Mouse (Mus musculus) intestine, postnatal 0 days (tissue): ENCODE results near the gene Ttll5. TPM values are rescaled to one million over a fixed set of nuclear protein-coding genes. Genes with fewer than 3 reads are reported as not detected.
A peak's percentile ranks its signal among the peaks of the same experiment; 100 is the strongest.

ENCODE experiments used
- ATAC-seq: fragments of 200-750 bp; cut with Nextera tagmentation; 2 replicates; pipeline ENCODE4 v1.8.0; 2017; ENCODE audit warnings: mild to moderate bottlenecking, moderate TSS enrichment, moderate library complexity
- H3K27ac ChIP-seq: fragments of 300-500 bp; sonication (generic); 2 replicates; pipeline ENCODE4 v1.5.1; 2014; ENCODE audit warnings: mild to moderate bottlenecking, low read depth, low read length, moderate library complexity
- H3K27me3 ChIP-seq: fragments of 300-500 bp; sonication (generic); replicated peaks from 2 replicates; pipeline ENCODE4 v1.6.1; 2014; ENCODE audit warnings: low read length, mixed read lengths; ENCODE audit not compliant: control insufficient read depth, insufficient read depth
- H3K36me3 ChIP-seq: fragments of 300-500 bp; sonication (generic); 2 replicates; pipeline ENCODE4 v1.6.1; 2014; ENCODE audit warnings: mild to moderate bottlenecking, moderate library complexity; ENCODE audit not compliant: control insufficient read depth, insufficient read depth
- H3K4me1 ChIP-seq: fragments of 300-500 bp; sonication (generic); replicated peaks from 2 replicates; pipeline ENCODE4 v1.6.1; 2014; ENCODE audit warnings: antibody characterized with exemption, low read length, mixed read lengths; ENCODE audit not compliant: control insufficient read depth, insufficient read depth
- H3K4me2 ChIP-seq: fragments of 300-500 bp; sonication (generic); replicated peaks from 2 replicates; pipeline ENCODE4 v1.6.1; 2014; ENCODE audit warnings: low read depth, mild to moderate bottlenecking, moderate library complexity
- H3K4me3 ChIP-seq: fragments of 300-500 bp; sonication (generic); 2 replicates; pipeline ENCODE4 v1.5.1; 2014; ENCODE audit warnings: low read depth, low read length
- H3K9ac ChIP-seq: fragments of 300-500 bp; sonication (generic); 2 replicates; pipeline ENCODE4 v1.6.1; 2014; ENCODE audit warnings: mild to moderate bottlenecking, low read depth, low read length
- H3K9me3 ChIP-seq: fragments of 300-500 bp; sonication (generic); 2 replicates; pipeline ENCODE4 v1.6.1; 2016; ENCODE audit warnings: mixed run types; ENCODE audit not compliant: control insufficient read depth
- CTCF ChIP-seq: sonication (generic); IDR thresholded peaks from 2 replicates; pipeline ENCODE4 v1.5.1; 2016; ENCODE audit warnings: low read depth, mild to moderate bottlenecking, control low read depth, antibody characterized with exemption, moderate library complexity
- WGBS: fragments of 180-500 bp; shearing (Covaris S2); extraction: QIAGEN DNeasy Blood & Tissue Kit; methylation state at CpG from one replicate; pipeline ENCODE4 v1.1.7; 2014; 5-methylcytosine and 5-hydroxymethylcytosine counted together
- polyA plus RNA-seq: library from polyadenylated mRNA; unstranded; fragments of >200 nt; fragmentation: Nextera tagmentation; extraction: Ambion mirVana; gene quantifications from 2 replicates; pipeline ENCODE4 v1.2.1, GENCODE M21; 2015

Ttll5 gene
- polyA plus RNA-seq, 1 experiment from 2014 or later, result 3.3 TPM

DNA sequence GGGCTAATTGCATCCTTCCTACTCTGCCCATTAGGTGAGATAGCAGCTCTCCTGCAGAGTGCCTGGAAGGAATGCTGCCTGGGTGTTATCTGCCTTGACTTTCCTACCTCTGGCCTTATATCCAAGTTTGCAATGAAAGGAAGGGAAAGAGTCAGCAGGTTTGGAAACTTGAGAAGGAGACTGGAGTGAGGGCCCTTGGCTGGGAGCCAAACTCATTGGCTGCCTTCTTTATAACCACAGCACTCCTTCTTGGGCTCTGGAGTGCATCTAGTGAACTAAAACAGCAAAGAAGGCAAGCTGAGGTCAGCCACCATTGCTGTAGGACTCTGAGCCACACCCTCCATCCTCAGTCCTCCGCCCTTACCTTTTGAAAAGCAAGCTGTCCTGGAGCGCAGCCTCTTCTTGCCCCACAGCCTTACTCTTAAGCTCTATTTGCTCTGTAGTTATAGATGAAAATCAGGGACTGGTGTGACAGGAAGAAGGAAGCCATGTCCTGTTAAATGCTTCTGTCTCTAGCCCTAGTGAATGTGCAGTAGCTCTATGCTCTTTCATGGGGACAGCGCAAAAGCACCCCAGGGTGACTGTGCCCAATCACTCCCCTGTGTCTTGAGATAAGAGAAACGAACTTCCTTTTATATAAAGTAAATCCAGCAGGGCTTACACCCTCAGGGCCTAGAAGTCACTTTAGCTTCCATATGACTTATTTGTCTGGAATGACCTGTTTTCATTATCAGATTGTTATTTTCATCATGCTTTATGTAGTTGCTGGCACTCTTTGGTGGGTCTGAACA is 198.8 kb downstream of the Ttll5 start:
- no peak overlapping the region for H3K27ac ChIP-seq
- no peaks in the 10 kb centered on the region for H3K36me3 ChIP-seq
- TF ChIP-seq CTCF, result no peak
- whole genome bisulfite sequencing, result 72% methylated on average over 4 of the region's 4 CpGs
- no peak overlapping the region for H3K4me2 ChIP-seq
- ATAC-seq, result no peak
- H3K4me1 ChIP-seq, result no peaks in the 10 kb centered on the region
- H3K4me3 ChIP-seq, result no peak overlapping the region
- H3K9ac ChIP-seq, result no peak overlapping the region
- H3K9me3 ChIP-seq, result no peaks in the 10 kb centered on the region
- no peaks in the 10 kb centered on the region for H3K27me3 ChIP-seq

DNA sequence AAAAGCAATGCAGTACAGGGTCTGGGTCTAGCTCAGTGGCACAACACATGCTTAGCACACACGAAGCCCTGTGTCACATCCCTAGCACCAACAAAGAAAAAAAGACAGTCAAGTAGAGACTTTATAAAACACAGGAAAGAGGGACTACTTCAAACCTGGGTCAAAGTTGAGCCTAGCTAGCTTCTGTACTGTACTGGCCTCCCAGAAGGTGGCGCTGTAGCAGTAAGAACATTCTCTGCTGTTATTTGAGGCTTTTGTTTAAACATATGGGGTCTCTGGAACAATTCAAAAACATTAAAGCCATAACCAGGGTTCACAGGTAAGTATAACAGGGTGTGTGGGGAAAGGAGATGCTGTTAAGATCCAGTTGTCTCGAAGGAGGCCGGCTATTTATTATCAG is 200.0 kb downstream of the Ttll5 start:
- Histone ChIP-seq H3K4me2 (no peak overlapping the region), H3K9ac (no peak overlapping the region), H3K36me3 (no peaks in the 10 kb centered on the region), H3K4me3 (no peak overlapping the region), H3K27ac (no peak overlapping the region), H3K27me3 (no peaks in the 10 kb centered on the region), H3K9me3 (no peaks in the 10 kb centered on the region), H3K4me1 (no peaks in the 10 kb centered on the region)
- WGBS, result 67% methylated on average over 4 of the region's 4 CpGs
- TF ChIP-seq CTCF, result peak; percentile 72
- no peak for ATAC-seq

- WGBS, result 91% methylated on average over 6 of the region's 6 CpGs
- no peak overlapping the region for H3K4me3 ChIP-seq
- no peaks in the 10 kb centered on the region for H3K9me3 ChIP-seq
- no peaks in the 10 kb centered on the region for H3K27me3 ChIP-seq
- ATAC-seq, result no peak
- H3K9ac ChIP-seq, result no peak overlapping the region
- no peaks in the 10 kb centered on the region for H3K36me3 ChIP-seq
- H3K4me1 ChIP-seq, result no peaks in the 10 kb centered on the region
- no peak overlapping the region for H3K4me2 ChIP-seq
- TF ChIP-seq CTCF, result no peak
- no peak overlapping the region for H3K27ac ChIP-seq
These were observed 201.0 kb downstream of the Ttll5 start for GRCm38 (mm10) chr12:86025480-86025879.

GRCm38 (mm10) chr12:86027000-86027399 is 202.5 kb downstream of the Ttll5 start:
- no peak for ATAC-seq
- 79% methylated on average over 5 of the region's 5 CpGs for WGBS
- H3K4me1 ChIP-seq, result no peaks in the 10 kb centered on the region

DNA sequence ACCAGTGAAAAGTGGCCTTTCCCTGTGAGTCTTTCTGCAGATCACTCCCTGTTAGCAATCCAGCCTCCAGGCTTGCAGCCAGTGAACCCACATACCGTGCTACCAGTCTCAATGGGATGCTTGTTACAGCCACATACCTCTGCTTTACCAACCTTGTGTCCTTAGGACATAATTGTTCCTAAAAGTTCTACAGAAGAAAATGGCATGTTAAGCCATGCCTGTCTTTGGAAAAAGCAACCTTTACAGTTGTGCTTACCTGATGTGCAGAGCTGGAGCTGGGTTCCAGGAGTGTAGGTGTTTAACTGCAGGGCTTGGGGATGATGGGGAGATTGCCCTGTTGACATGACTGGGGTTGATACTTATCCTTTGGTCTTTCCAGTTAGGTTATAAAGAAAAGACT is 203.3 kb downstream of the Ttll5 start:
- Histone ChIP-seq H3K27me3 (no peaks in the 10 kb centered on the region), H3K27ac (no peak overlapping the region), H3K9ac (no peak overlapping the region), H3K9me3 (no peaks in the 10 kb centered on the region), H3K4me3 (no peak overlapping the region), H3K4me2 (no peak overlapping the region), H3K36me3 (no peaks in the 10 kb centered on the region), H3K4me1 (no peaks in the 10 kb centered on the region)
- ATAC-seq, result no peak
- TF ChIP-seq CTCF, result no peak
- WGBS, result 83% methylated on average over 1 of the region's 1 CpGs

More at GRCm38 (mm10) chr12:86027000-86027399, 202.5 kb downstream of the Ttll5 start:
- no peak overlapping the region for H3K4me3 ChIP-seq
- no peaks in the 10 kb centered on the region for H3K9me3 ChIP-seq
- no peak overlapping the region for H3K27ac ChIP-seq
- H3K27me3 ChIP-seq, result no peaks in the 10 kb centered on the region
- H3K4me2 ChIP-seq, result no peak overlapping the region
- H3K36me3 ChIP-seq, result no peaks in the 10 kb centered on the region
- H3K9ac ChIP-seq, result no peak overlapping the region
- no peak for TF ChIP-seq CTCF

- no peak for TF ChIP-seq CTCF
- ATAC-seq, result no peak
- WGBS, result 54% methylated on average over 5 of the region's 5 CpGs
These were observed 206.5 kb downstream of the Ttll5 start for GRCm38 (mm10) chr12:86030932-86031331.

DNA sequence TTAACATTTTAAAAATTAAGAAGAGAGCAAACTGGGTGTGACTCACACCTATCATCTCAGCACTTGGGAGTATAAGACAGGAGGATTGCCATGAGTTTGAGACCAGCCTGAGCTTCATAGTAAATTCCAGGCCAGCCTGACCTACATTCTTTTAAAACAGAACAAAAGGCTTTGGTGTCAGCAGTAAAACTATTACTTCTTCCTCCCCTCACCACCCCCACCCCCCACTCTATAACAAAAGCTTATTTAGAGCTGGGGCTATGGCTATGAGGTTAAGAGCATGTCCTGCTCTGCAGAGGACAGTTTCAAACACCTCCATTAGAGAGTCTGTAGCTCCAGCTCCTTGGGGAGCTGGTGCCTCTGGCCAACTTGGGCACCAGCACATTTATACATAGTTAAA is 211.1 kb downstream of the Ttll5 start:
- Histone ChIP-seq H3K36me3 (no peaks in the 10 kb centered on the region; the same call in 1 of the 2 replicates), H3K27ac (no peak overlapping the region), H3K9me3 (no peaks in the 10 kb centered on the region), H3K4me3 (no peak overlapping the region), H3K4me2 (no peak overlapping the region), H3K9ac (no peak overlapping the region), H3K4me1 (no peaks in the 10 kb centered on the region), H3K27me3 (no peaks in the 10 kb centered on the region)
- no peak for ATAC-seq
- TF ChIP-seq CTCF, result no peak

More at GRCm38 (mm10) chr12:86030932-86031331, 206.5 kb downstream of the Ttll5 start:
- Histone ChIP-seq H3K9me3 (no peaks in the 10 kb centered on the region), H3K9ac (no peak overlapping the region), H3K27me3 (no peaks in the 10 kb centered on the region), H3K27ac (no peak overlapping the region), H3K4me3 (no peak overlapping the region), H3K36me3 (no peaks in the 10 kb centered on the region), H3K4me2 (no peak overlapping the region), H3K4me1 (no peaks in the 10 kb centered on the region)
